Mouse (Mus musculus) forebrain, embryonic 11.5 days (tissue): ENCODE measurements around the gene Mef2d. TPM values are rescaled to one million over a fixed set of nuclear protein-coding genes. Genes with fewer than 3 reads are reported as not detected.
A peak's percentile ranks its signal among the peaks of the same experiment; 100 is the strongest.
"Not testable (repeated sequence)": the region's sequence is repeated elsewhere in the genome, so short reads cannot be mapped to it uniquely, and the experiment has no call there.

Source experiments
- ATAC-seq: fragments of 200-750 bp; cut with Nextera tagmentation; replicated peaks from 2 replicates; pipeline ENCODE4 v1.8.0; 2017; ENCODE audit warnings: moderate TSS enrichment; ENCODE audit not compliant: low FRiP score
- DNase-seq: peaks from one replicate; pipeline ENCODE4 v3.0.0-alpha.2; 2017; ENCODE audit warnings: low spot score
- H3K27ac ChIP-seq: fragments of 300-500 bp; sonication (generic); 2 replicates; pipeline ENCODE4 v1.5.1; 2014; ENCODE audit warnings: low read depth, low read length
- H3K27me3 ChIP-seq: fragments of 300-500 bp; sonication (generic); 2 replicates; pipeline ENCODE4 v1.6.1; 2014; ENCODE audit warnings: mild to moderate bottlenecking, low read length, mixed read lengths; ENCODE audit not compliant: control insufficient read depth, insufficient read depth
- H3K36me3 ChIP-seq: fragments of 300-500 bp; sonication (generic); 2 replicates; pipeline ENCODE4 v1.6.1; 2014; ENCODE audit warnings: mild to moderate bottlenecking, low read length, moderate library complexity, mixed read lengths; ENCODE audit not compliant: control insufficient read depth, insufficient read depth
- H3K4me1 ChIP-seq: fragments of 300-500 bp; sonication (generic); replicated peaks from 2 replicates; pipeline ENCODE4 v1.6.1; 2014; ENCODE audit warnings: low read length, mixed read lengths; ENCODE audit not compliant: control insufficient read depth, insufficient read depth
- H3K4me2 ChIP-seq: fragments of 300-500 bp; sonication (generic); 2 replicates; pipeline ENCODE4 v1.6.1; 2014; ENCODE audit warnings: low read depth, mild to moderate bottlenecking, low read length, moderate library complexity, mixed read lengths; ENCODE audit not compliant: severe bottlenecking
- H3K4me3 ChIP-seq: fragments of 300-500 bp; sonication (generic); 2 replicates; pipeline ENCODE4 v1.5.1; 2014; ENCODE audit warnings: low read depth, low read length
- H3K9ac ChIP-seq: fragments of 300-500 bp; sonication (generic); 2 replicates; pipeline ENCODE4 v1.6.1; 2014; ENCODE audit warnings: low read length
- H3K9me3 ChIP-seq: fragments of 300-500 bp; sonication (generic); 2 replicates; pipeline ENCODE4 v1.6.1; 2016; ENCODE audit warnings: low read length, mixed read lengths; ENCODE audit not compliant: control insufficient read depth
- whole genome bisulfite sequencing: fragments of 180-500 bp; shearing (Covaris S2); extraction: QIAGEN DNeasy Blood & Tissue Kit; methylation state at CpG from one replicate; pipeline ENCODE4 v1.1.7; 2014; 5-methylcytosine and 5-hydroxymethylcytosine counted together
- polyA plus RNA-seq: library from polyadenylated mRNA; unstranded; fragments of >200 nt; fragmentation: Nextera tagmentation; extraction: Ambion mirVana; gene quantifications from 2 replicates; pipeline ENCODE4 v1.2.1, GENCODE M21; 2014

The Mef2d gene
- polyA plus RNA-seq, 1 experiment from 2014 or later = 19.7 TPM

DNA sequence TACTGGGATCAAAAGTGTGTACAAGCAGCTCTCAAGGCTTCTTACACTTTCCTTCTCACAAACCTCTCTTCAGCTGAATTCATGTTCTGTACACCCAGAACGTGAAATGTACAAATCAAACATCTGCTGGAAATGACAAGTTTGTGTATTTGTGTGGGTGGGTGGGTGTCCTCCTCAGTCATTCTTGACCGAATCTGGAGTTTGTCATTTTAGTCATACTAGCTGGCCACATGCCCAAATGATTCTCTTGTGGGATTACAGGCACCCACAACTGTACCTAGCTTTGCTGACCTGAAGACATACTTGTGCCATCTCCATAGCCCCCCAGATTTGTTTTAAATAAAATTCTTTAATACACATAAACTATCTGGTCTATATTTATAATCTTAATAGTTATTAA, 32.7 kb downstream of the Mef2d start:
- H3K9ac ChIP-seq = no peak overlapping the region
- H3K4me2 ChIP-seq = no peak overlapping the region
- peaks cover 3% of the 10 kb centered on the region; the same call in 1 of the 2 replicates for H3K4me1 ChIP-seq
- DNase-seq (no peak), ATAC-seq (no peak)
- WGBS = 93% methylated on average over 2 of the region's 2 CpGs
- no peaks in the 10 kb centered on the region for H3K9me3 ChIP-seq
- no peaks in the 10 kb centered on the region; the same call in 1 of the 2 replicates for H3K36me3 ChIP-seq
- no peak overlapping the region for H3K4me3 ChIP-seq
- no peak overlapping the region for H3K27ac ChIP-seq
- no peaks in the 10 kb centered on the region for H3K27me3 ChIP-seq

- DNase-seq (no peak), ATAC-seq (peak; percentile 4; the same call in 1 of the 2 replicates)
- WGBS = 79% methylated on average over 5 of the region's 5 CpGs
- Histone ChIP-seq H3K4me2 (peak overlapping the region; percentile 74), H3K27me3 (no peaks in the 10 kb centered on the region), H3K36me3 (no peaks in the 10 kb centered on the region; the same call in 1 of the 2 replicates), H3K9ac (peak overlapping the region; percentile 82), H3K4me1 (peaks cover 3% of the 10 kb centered on the region; the same call in 1 of the 2 replicates), H3K9me3 (no peaks in the 10 kb centered on the region), H3K4me3 (peak overlapping the region; percentile 57), H3K27ac (peak overlapping the region; percentile 97)
Observed at GRCm38 (mm10) chr3:88177106-88177505, 34.9 kb downstream of the Mef2d start.

- Histone ChIP-seq H3K9ac (peak overlapping the region; percentile 82), H3K4me3 (peak overlapping the region; percentile 57), H3K27ac (peak overlapping the region; percentile 97), H3K36me3 (no peaks in the 10 kb centered on the region), H3K27me3 (no peaks in the 10 kb centered on the region), H3K4me2 (peak overlapping the region; percentile 74), H3K4me1 (peaks cover 3% of the 10 kb centered on the region; the same call in 1 of the 2 replicates), H3K9me3 (no peaks in the 10 kb centered on the region)
- ATAC-seq = peak; percentile 99
- DNase-seq = peak; percentile 96
- WGBS = under 1% methylated on average over 49 of the region's 49 CpGs
Observed at GRCm38 (mm10) chr3:88177562-88178345, 35.6 kb downstream of the Mef2d start.

GRCm38 (mm10) chr3:88178346-88178733, 36.2 kb downstream of the Mef2d start:
- ATAC-seq = peak; percentile 18
- Histone ChIP-seq H3K27ac (peak overlapping the region; percentile 97), H3K9ac (peak overlapping the region; percentile 82), H3K4me2 (peak overlapping the region; percentile 74), H3K4me3 (peak overlapping the region; percentile 57)
- not testable (repeated sequence) for H3K27me3 ChIP-seq, H3K4me1 ChIP-seq, DNase-seq, H3K36me3 ChIP-seq, H3K9me3 ChIP-seq
- WGBS = 42% methylated on average over 11 of the region's 11 CpGs

DNA sequence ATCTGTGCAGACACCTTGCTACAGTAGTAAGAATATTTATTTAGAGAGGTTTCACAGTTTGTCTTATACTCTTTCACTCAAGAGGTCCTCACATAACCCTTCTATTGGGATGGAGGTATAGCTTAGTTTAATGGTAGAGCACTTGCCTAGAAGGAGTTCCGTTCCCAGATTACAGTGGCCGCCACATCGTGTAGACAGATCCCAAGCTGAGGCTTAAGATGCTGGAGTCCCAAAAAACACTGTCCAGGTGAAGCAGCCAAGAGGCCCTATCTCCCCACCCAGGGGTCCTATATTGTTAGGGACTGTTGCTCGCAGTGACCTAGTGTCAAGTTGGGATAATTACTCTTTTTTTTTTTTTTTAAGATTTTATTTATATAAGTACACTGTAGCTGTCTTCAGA, 36.8 kb downstream of the Mef2d start:
- DNase-seq (no peak), ATAC-seq (no peak)
- Histone ChIP-seq H3K9me3 (no peaks in the 10 kb centered on the region), H3K27ac (no peak overlapping the region), H3K27me3 (no peaks in the 10 kb centered on the region), H3K36me3 (no peaks in the 10 kb centered on the region), H3K4me1 (peaks cover 3% of the 10 kb centered on the region; the same call in 1 of the 2 replicates), H3K4me3 (no peak overlapping the region), H3K9ac (no peak overlapping the region), H3K4me2 (no peak overlapping the region)
- 83% methylated on average over 4 of the region's 4 CpGs for WGBS

DNA sequence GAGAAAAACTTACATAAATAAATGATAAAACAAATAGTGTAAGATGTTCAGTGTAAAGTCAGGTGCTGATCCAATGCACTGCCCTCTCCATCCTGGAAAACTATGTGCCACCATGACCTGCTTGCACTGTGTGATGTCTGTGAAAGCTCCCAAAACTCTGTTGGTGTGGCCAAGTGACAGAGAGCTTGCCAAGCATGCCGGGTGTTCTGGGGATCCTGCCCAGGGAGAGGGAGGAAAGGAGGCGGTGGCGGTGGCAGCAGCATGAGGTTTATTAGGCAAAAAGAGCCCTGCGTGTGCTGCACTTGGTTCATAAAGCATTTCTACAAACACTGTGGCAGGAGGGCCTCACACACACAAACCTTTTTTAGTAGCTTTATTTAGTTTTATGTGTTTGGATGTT, 39.2 kb downstream of the Mef2d start:
- Histone ChIP-seq H3K4me1 (peaks cover 3% of the 10 kb centered on the region; the same call in 1 of the 2 replicates), H3K9me3 (no peaks in the 10 kb centered on the region), H3K36me3 (no peaks in the 10 kb centered on the region), H3K27ac (no peak overlapping the region), H3K27me3 (no peaks in the 10 kb centered on the region), H3K4me2 (no peak overlapping the region), H3K4me3 (no peak overlapping the region), H3K9ac (no peak overlapping the region)
- no peak for ATAC-seq
- no peak for DNase-seq
- 76% methylated on average over 4 of the region's 4 CpGs for WGBS

DNA sequence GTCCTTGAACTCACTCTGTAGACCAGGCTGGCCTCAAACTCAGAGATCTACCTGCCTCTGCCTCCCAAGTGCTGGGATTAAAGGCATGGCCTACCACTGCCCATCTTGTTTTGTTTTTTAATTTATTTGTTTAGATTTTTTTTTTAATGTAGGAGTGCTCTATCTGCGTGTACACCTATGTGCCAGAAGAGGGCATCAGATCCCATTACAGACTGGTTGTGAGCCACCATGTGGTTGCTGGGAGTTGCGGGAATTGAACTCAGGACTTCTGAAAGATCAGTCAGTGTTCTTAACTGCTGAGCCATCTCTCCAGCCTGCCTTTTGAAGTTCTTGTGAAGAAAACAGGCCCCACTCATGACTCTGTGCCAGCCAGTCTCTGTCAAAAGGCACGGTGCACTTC, 44.3 kb downstream of the Mef2d start:
- Histone ChIP-seq H3K27me3 (no peaks in the 10 kb centered on the region; the same call in 1 of the 2 replicates), H3K36me3 (no peaks in the 10 kb centered on the region), H3K9me3 (no peaks in the 10 kb centered on the region), H3K4me2 (no peak overlapping the region), H3K4me3 (no peak overlapping the region), H3K4me1 (no peaks in the 10 kb centered on the region), H3K27ac (no peak overlapping the region), H3K9ac (no peak overlapping the region)
- DNase-seq (no peak), ATAC-seq (no peak)
- WGBS = 74% methylated on average over 3 of the region's 3 CpGs

DNA sequence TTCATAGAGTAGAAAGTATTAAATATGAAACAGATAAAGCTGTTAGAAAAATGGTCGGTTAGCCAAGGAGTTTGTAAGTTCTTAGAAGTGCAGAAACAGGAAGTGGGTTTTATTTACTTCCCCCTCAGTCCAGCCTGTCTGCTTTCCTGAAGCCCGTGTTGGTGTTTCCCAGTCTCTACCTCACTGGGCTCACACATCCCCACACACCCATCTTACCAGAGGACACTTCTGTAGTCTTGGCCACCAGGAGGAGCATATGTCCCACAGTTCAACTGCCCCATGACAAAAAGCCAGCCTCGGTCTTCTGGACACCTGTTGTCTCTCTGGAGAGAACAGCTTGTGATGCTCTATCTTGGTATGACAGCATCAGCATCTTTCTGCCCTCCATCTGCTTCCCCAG, 49.0 kb downstream of the Mef2d start:
- H3K9me3 ChIP-seq = peaks cover 4% of the 10 kb centered on the region; the same call in 1 of the 2 replicates
- WGBS = 36% methylated on average over 3 of the region's 3 CpGs
- H3K27me3 ChIP-seq = peaks cover 16% of the 10 kb centered on the region
- H3K4me3 ChIP-seq = no peak overlapping the region
- no peak overlapping the region for H3K4me2 ChIP-seq
- H3K36me3 ChIP-seq = no peaks in the 10 kb centered on the region
- ATAC-seq (no peak; the same call in 1 of the 2 replicates), DNase-seq (no peak)
- H3K9ac ChIP-seq = peak overlapping the region; percentile 30; the same call in 1 of the 2 replicates
- peaks cover 12% of the 10 kb centered on the region; the same call in 1 of the 2 replicates for H3K4me1 ChIP-seq
- H3K27ac ChIP-seq = no peak overlapping the region
